Mouse (Mus musculus): ENCODE measurements around the gene Txnip. TPM values are rescaled to one million over a fixed set of nuclear protein-coding genes. Genes with fewer than 3 reads are reported as not detected.

Txnip gene
- polyA plus RNA-seq, 1 experiment from 2014 or later, result 48.9 TPM

DNA sequence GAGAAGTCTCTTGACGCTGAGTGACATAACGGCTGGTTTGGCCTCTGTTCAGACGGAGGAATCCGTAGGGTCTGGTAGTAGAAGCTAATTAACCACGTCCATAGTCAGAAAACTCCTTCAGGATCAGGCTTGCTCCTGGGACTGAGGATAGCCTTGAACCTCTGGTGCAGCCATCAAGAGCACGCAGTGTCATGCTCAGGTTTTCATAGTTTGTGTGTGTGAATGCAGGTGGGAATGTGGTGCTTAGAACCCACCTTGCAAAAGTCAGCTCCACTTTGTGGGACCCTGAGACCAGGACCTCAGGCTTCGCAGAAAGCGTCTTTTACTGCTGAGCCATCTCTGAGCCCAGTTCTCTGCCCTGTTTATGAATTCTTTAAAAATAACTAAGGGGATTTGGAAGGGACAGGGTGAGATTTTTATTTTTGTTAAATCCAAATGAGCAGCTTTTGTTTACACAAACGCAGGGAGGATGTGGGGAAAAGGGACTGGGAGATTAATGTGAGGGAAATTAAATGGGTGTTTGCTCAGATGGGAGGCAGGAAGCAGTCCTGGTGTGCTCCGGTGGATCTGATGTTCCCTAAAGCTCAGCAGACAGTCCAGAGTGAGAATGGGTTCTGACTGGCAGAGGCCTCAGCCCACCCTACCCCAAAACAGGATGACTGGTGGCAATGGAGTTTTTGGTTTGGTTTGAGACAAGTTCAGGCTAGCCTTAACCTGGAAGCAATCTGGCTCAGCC, 4.4 kb downstream of the Txnip start:
- Histone ChIP-seq H3K27me3 (ENCODE audit: control insufficient read depth, insufficient read depth, low read length) (no peaks in the 10 kb centered on the region), H3K4me3 (ENCODE audit: low read depth, low read length) (no peak overlapping the region), H3K4me1 (ENCODE audit: control insufficient read depth, insufficient read depth, low read length) (peaks cover 25% of the 10 kb centered on the region), H3K9me3 (ENCODE audit: control insufficient read depth, low read length) (no peaks in the 10 kb centered on the region), H3K36me3 (ENCODE audit: control insufficient read depth, insufficient read depth, low read length) (no peaks in the 10 kb centered on the region; the same call in 1 of the 2 replicates), H3K4me2 (ENCODE audit: low read depth, low read length) (peak overlapping the region; percentile 79; the same call in 1 of the 2 replicates), H3K27ac (ENCODE audit: low read depth, low read length) (no peak overlapping the region; the same call in 1 of the 2 replicates), H3K9ac (replicated peaks; ENCODE audit: low read depth, low read length) (no peak overlapping the region)
- WGBS, result 53% methylated on average over 10 of the region's 10 CpGs
- ATAC-seq (ENCODE audit: low read depth), result no peak

DNA sequence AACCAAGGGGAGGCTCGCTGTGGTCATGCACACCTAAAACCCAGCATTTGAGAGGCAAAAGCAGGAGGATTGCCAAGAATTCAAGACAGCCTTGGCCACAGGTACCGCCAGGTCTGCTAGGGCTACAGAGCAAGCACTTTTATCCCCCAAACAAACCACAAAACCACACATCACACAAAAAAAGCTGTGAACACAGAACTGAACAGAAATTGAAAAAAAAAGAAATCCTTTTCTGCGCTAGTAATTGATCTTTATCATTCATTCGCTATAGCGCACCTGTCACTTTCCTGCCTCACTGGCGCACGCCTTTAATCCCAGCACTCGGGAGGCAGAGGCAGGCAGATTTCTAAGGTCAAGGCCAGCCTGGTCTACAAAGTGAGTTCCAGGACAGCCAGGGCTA, 5.5 kb downstream of the Txnip start:
- H3K4me2 ChIP-seq (ENCODE audit: low read depth, low read length), result no peak overlapping the region
- H3K9me3 ChIP-seq (ENCODE audit: control insufficient read depth, low read length), result no peaks in the 10 kb centered on the region
- H3K4me1 ChIP-seq (ENCODE audit: control insufficient read depth, insufficient read depth, low read length), result peaks cover 25% of the 10 kb centered on the region
- no peak overlapping the region for H3K4me3 ChIP-seq (ENCODE audit: low read depth, low read length)
- H3K9ac ChIP-seq (replicated peaks; ENCODE audit: low read depth, low read length), result no peak overlapping the region
- no peak overlapping the region for H3K27ac ChIP-seq (ENCODE audit: low read depth, low read length)
- no peaks in the 10 kb centered on the region; the same call in 1 of the 2 replicates for H3K36me3 ChIP-seq (ENCODE audit: control insufficient read depth, insufficient read depth, low read length)
- WGBS, result 97% methylated on average over 8 of the region's 8 CpGs
- no peak for ATAC-seq (ENCODE audit: low read depth)
- no peaks in the 10 kb centered on the region for H3K27me3 ChIP-seq (ENCODE audit: control insufficient read depth, insufficient read depth, low read length)

DNA sequence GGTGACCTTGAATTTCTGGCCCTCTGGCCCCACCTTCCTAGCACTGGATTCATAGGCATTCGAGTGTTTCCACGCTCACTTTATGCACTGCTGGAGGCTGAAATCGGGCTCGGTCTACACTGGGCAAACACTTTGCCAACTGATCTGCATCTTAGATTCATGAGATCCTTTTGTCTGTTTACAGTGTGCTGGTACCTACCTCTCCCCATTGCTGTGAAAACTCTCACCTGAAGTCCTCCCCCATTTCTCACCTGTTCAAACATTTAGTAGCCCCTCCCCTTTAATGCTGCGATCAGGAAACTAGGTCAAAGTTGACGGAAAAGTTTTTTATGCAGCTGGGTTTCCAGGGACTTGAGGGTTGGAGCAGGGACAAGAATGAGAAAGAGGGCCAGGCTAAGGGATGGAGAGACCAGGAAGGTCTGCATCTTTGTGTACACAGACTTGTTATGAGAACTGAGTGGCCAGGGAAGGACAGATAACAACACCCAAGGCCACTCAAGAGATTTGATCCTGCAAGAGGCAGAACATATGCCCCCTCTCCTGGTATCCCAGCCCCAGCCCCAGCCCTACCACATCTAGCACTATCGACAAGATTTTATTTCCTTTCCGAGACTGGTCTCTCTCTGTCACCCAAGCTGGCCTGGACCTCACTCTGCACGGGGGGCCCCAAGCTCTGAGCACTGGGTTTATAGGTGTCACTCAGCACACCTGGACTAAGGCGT, 6.3 kb downstream of the Txnip start:
- no peaks in the 10 kb centered on the region; the same call in 1 of the 2 replicates for H3K36me3 ChIP-seq (ENCODE audit: control insufficient read depth, insufficient read depth, low read length)
- no peak overlapping the region for H3K4me2 ChIP-seq (ENCODE audit: low read depth, low read length)
- no peak for ATAC-seq (ENCODE audit: low read depth)
- WGBS, result 71% methylated on average over 10 of the region's 10 CpGs
- no peaks in the 10 kb centered on the region for H3K27me3 ChIP-seq (ENCODE audit: control insufficient read depth, insufficient read depth, low read length)
- no peak overlapping the region for H3K9ac ChIP-seq (replicated peaks; ENCODE audit: low read depth, low read length)
- H3K4me1 ChIP-seq (ENCODE audit: control insufficient read depth, insufficient read depth, low read length), result peaks cover 22% of the 10 kb centered on the region
- no peak overlapping the region; the same call in 1 of the 2 replicates for H3K27ac ChIP-seq (ENCODE audit: low read depth, low read length)
- H3K9me3 ChIP-seq (ENCODE audit: control insufficient read depth, low read length), result no peaks in the 10 kb centered on the region
- H3K4me3 ChIP-seq (ENCODE audit: low read depth, low read length), result no peak overlapping the region

DNA sequence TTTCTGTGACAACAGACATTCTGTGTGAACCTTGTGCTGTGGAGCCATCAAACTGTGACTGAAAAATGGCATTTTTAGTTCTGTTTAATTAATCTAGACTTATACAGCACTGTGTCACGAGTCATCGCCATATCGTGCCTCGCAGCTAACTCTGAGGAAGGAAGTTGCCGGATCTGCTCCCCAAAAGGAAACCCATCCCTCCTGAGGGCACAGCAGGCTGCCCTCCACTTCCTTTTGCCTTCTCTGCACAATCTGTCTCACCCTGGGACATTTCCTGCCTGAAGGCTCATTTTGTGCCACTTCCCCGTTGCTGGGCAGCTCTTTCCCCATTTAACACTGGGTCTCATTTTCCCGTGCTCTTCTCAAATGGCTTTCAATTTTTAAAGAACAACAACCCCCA, 6.9 kb downstream of the Txnip start:
- Histone ChIP-seq H3K27me3 (ENCODE audit: control insufficient read depth, insufficient read depth, low read length) (no peaks in the 10 kb centered on the region), H3K9me3 (ENCODE audit: control insufficient read depth, low read length) (no peaks in the 10 kb centered on the region), H3K4me3 (ENCODE audit: low read depth, low read length) (no peak overlapping the region), H3K36me3 (ENCODE audit: control insufficient read depth, insufficient read depth, low read length) (no peaks in the 10 kb centered on the region; the same call in 1 of the 2 replicates), H3K27ac (ENCODE audit: low read depth, low read length) (no peak overlapping the region; the same call in 1 of the 2 replicates), H3K9ac (replicated peaks; ENCODE audit: low read depth, low read length) (no peak overlapping the region), H3K4me1 (ENCODE audit: control insufficient read depth, insufficient read depth, low read length) (peaks cover 17% of the 10 kb centered on the region), H3K4me2 (ENCODE audit: low read depth, low read length) (no peak overlapping the region)
- 69% methylated on average over 7 of the region's 7 CpGs for WGBS
- no peak for ATAC-seq (ENCODE audit: low read depth)

DNA sequence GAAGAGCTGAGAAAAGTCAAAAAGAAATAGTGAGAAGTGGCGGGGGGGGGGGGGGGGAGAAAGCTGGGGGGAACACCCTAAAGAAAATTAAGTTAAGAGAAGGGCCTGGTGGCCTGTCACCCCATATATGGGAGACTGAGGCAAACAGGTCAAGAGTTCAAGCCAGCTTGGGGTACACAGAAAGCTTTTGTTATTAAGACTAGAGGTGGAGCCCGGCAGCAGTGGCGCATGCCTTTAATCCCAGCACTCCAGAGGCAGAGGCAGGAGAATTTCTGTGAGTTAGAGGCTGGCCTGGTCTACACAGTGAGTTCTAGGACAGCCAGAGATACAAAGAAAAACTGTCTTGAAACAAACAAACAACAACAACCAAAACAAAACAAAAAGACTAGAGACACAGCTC, 7.3 kb downstream of the Txnip start:
- Histone ChIP-seq H3K4me3 (ENCODE audit: low read depth, low read length) (no peak overlapping the region), H3K4me1 (ENCODE audit: control insufficient read depth, insufficient read depth, low read length) (peaks cover 12% of the 10 kb centered on the region; the same call in 1 of the 2 replicates), H3K9ac (replicated peaks; ENCODE audit: low read depth, low read length) (no peak overlapping the region), H3K4me2 (ENCODE audit: low read depth, low read length) (no peak overlapping the region), H3K27ac (ENCODE audit: low read depth, low read length) (no peak overlapping the region), H3K9me3 (ENCODE audit: control insufficient read depth, low read length) (no peaks in the 10 kb centered on the region), H3K36me3 (ENCODE audit: control insufficient read depth, insufficient read depth, low read length) (no peaks in the 10 kb centered on the region; the same call in 1 of the 2 replicates), H3K27me3 (ENCODE audit: control insufficient read depth, insufficient read depth, low read length) (no peaks in the 10 kb centered on the region)
- WGBS, result 98% methylated on average over 2 of the region's 3 CpGs
- no peak for ATAC-seq (ENCODE audit: low read depth)

DNA sequence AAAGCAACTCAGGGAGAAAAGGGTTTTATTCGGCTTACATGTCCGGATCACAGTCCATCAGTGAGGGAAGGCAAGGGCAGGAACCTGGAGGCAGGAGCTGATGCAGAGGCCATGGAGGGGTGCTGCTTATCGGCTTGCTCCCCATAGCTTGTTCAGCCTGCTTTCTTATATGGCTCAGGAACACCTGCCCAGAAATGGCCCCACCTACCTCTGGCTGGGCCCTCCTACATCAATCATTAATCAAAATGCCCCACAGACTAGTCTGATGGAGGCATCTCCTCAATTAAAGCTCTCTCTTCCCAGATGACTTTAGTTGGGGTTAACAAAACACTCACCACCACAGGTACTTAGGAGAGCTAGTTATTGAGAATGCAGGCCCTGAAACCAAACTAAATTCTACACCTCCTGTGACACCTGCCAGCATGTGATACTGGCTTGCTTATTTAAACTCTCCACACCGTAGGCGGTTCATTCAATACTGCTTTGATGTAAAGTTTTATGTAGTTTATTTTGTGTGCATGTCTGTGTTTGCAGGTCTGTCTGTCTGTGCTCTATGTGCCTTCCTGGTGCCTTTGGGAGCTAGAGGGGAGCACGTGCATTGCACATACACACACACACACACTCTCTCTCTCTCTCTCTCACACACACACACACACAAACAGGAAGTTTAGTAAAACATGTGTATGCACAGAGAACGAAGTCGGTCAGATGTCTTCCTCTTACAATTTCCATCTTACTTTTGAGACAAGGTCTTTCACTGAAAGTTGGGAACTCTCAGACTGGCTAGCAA, 9.1 kb downstream of the Txnip start:
- no peak for ATAC-seq (ENCODE audit: low read depth)
- H3K4me1 ChIP-seq (ENCODE audit: control insufficient read depth, insufficient read depth, low read length), result no peaks in the 10 kb centered on the region
- H3K27ac ChIP-seq (ENCODE audit: low read depth, low read length), result no peak overlapping the region
- H3K4me3 ChIP-seq (ENCODE audit: low read depth, low read length), result no peak overlapping the region
- H3K36me3 ChIP-seq (ENCODE audit: control insufficient read depth, insufficient read depth, low read length), result no peaks in the 10 kb centered on the region
- H3K9ac ChIP-seq (replicated peaks; ENCODE audit: low read depth, low read length), result no peak overlapping the region
- WGBS, result 87% methylated on average over 8 of the region's 8 CpGs
- no peaks in the 10 kb centered on the region for H3K9me3 ChIP-seq (ENCODE audit: control insufficient read depth, low read length)
- no peak overlapping the region for H3K4me2 ChIP-seq (ENCODE audit: low read depth, low read length)
- H3K27me3 ChIP-seq (ENCODE audit: control insufficient read depth, insufficient read depth, low read length), result no peaks in the 10 kb centered on the region

DNA sequence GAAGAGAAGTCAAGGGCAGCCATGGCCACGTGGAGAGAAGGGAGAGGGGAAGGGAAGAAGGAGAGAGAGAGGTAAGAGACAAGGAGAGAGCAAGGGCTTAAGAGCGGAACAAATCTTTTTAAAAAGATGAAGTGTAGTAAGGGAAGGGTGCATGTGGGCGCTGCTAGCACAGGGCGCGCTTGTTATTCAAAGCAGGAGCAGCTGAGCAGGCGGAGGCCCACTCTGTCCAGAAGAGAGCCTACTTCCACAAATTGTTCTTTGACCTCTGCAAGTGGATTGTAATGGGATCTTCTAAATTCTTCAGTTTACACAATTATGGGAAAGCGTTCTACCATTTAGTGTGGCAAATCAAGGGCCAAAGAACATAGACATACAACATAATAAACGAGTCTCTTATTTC, 10.8 kb downstream of the Txnip start:
- ATAC-seq (ENCODE audit: low read depth), result no peak
- WGBS, result 69% methylated on average over 8 of the region's 8 CpGs
- no peaks in the 10 kb centered on the region for H3K36me3 ChIP-seq (ENCODE audit: control insufficient read depth, insufficient read depth, low read length)
- no peaks in the 10 kb centered on the region for H3K27me3 ChIP-seq (ENCODE audit: control insufficient read depth, insufficient read depth, low read length)
- no peaks in the 10 kb centered on the region for H3K4me1 ChIP-seq (ENCODE audit: control insufficient read depth, insufficient read depth, low read length)
- H3K4me3 ChIP-seq (ENCODE audit: low read depth, low read length), result no peak overlapping the region
- H3K27ac ChIP-seq (ENCODE audit: low read depth, low read length), result no peak overlapping the region
- H3K4me2 ChIP-seq (ENCODE audit: low read depth, low read length), result no peak overlapping the region
- no peaks in the 10 kb centered on the region for H3K9me3 ChIP-seq (ENCODE audit: control insufficient read depth, low read length)
- no peak overlapping the region for H3K9ac ChIP-seq (replicated peaks; ENCODE audit: low read depth, low read length)

DNA sequence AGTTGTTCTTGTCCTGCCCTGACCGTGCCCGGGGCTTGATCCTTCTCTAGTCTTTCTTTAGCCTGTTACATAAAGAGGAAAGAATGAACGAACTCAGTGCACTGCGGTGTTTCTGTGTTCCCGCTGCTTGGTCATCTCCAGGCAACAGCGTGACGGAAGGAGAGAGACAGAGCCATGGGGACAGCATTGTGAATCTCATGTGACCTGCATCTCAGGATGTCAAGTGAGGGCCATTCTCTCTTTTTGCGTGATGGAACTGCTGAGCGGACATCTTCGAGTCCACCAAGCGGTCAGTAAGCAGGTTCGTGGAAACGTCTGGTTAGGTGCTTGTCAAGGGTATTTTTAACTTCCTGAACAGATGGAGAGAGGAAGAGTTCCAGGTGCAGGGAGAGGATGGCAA, 11.7 kb downstream of the Txnip start:
- no peaks in the 10 kb centered on the region for H3K27me3 ChIP-seq (ENCODE audit: control insufficient read depth, insufficient read depth, low read length)
- no peak for ATAC-seq (ENCODE audit: low read depth)
- H3K4me2 ChIP-seq (ENCODE audit: low read depth, low read length), result no peak overlapping the region
- H3K9me3 ChIP-seq (ENCODE audit: control insufficient read depth, low read length), result no peaks in the 10 kb centered on the region
- 91% methylated on average over 13 of the region's 13 CpGs for WGBS
- no peak overlapping the region for H3K27ac ChIP-seq (ENCODE audit: low read depth, low read length)
- H3K4me1 ChIP-seq (ENCODE audit: control insufficient read depth, insufficient read depth, low read length), result no peaks in the 10 kb centered on the region
- no peak overlapping the region for H3K4me3 ChIP-seq (ENCODE audit: low read depth, low read length)
- no peaks in the 10 kb centered on the region for H3K36me3 ChIP-seq (ENCODE audit: control insufficient read depth, insufficient read depth, low read length)
- H3K9ac ChIP-seq (replicated peaks; ENCODE audit: low read depth, low read length), result no peak overlapping the region

All from neural tube, embryonic 14.5 days (tissue).